Mouse (Mus musculus) midbrain, embryonic 10.5 days (tissue): ENCODE measurements around the gene Dagla. TPM values are rescaled to one million over a fixed set of nuclear protein-coding genes. Genes with fewer than 3 reads are reported as not detected.

ENCODE experiments used
- DNase-seq: peaks from one replicate; pipeline ENCODE4 v3.0.0-alpha.2; 2017; ENCODE audit warnings: low spot score
- H3K27ac ChIP-seq: fragments of 300-500 bp; sonication (generic); replicated peaks from 2 replicates; pipeline ENCODE4 v1.5.1; 2016; ENCODE audit warnings: mild to moderate bottlenecking
- H3K27me3 ChIP-seq: fragments of 300-500 bp; sonication (generic); 2 replicates; pipeline ENCODE4 v1.6.1; 2016; ENCODE audit warnings: low read depth, mild to moderate bottlenecking; ENCODE audit not compliant: poor library complexity, severe bottlenecking
- H3K36me3 ChIP-seq: fragments of 300-500 bp; sonication (generic); 2 replicates; pipeline ENCODE4 v1.6.1; 2016; ENCODE audit warnings: mild to moderate bottlenecking, moderate library complexity
- H3K4me1 ChIP-seq: fragments of 300-500 bp; sonication (generic); 2 replicates; pipeline ENCODE4 v1.6.1; 2016
- H3K4me3 ChIP-seq: fragments of 300-500 bp; sonication (generic); 2 replicates; pipeline ENCODE4 v1.5.1; 2016; ENCODE audit warnings: mild to moderate bottlenecking, moderate library complexity
- H3K9me3 ChIP-seq: fragments of 300-500 bp; sonication (generic); replicated peaks from 2 replicates; pipeline ENCODE4 v1.6.1; 2016; ENCODE audit warnings: mild to moderate bottlenecking
- WGBS: fragments of 180-500 bp; shearing (Covaris S2); methylation state at CpG from one replicate; pipeline ENCODE4 v1.1.7; 2016; 5-methylcytosine and 5-hydroxymethylcytosine counted together
- polyA plus RNA-seq: library from polyadenylated mRNA; unstranded; fragments of >200 nt; fragmentation: Nextera tagmentation; extraction: Ambion mirVana; gene quantifications from 2 replicates; pipeline ENCODE4 v1.2.1, GENCODE M21; 2016

Gene Dagla
- polyA plus RNA-seq, 1 experiment from 2014 or later: 1.8 TPM

- Histone ChIP-seq H3K27ac (peak overlapping the region; percentile 78), H3K27me3 (peaks cover 33% of the 10 kb centered on the region), H3K4me1 (peaks cover 36% of the 10 kb centered on the region), H3K36me3 (no peaks in the 10 kb centered on the region), H3K9me3 (no peaks in the 10 kb centered on the region), H3K4me3 (peak overlapping the region; percentile 14; the same call in 1 of the 2 replicates)
- DNase-seq: peak; percentile 40
- 40% methylated on average over 11 of the region's 11 CpGs for WGBS
These were observed 31.9 kb downstream of the Dagla start for GRCm38 (mm10) chr19:10272746-10273145.

DNA sequence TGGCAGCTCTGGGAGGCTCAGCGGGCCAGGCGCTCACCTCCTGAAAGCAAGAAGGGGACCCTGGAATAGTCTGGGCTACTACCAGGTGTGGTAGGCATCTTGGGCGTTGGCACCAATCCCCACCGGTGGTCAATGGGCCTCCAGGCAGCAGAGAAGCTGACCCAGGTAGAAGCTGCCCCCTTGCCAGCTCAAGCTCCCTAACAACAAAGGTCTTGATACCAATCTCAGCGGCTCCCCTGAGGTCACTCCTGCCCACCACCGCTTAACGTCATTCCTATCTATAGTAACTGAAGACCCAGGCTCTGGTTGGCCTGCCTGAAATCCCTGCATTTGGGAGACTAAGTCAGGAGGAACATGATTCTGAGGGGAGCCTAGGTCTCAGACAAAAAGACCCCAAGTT lies 33.1 kb downstream of the Dagla start:
- no peak overlapping the region for H3K4me3 ChIP-seq
- H3K36me3 ChIP-seq: no peaks in the 10 kb centered on the region
- H3K9me3 ChIP-seq: no peaks in the 10 kb centered on the region
- no peak overlapping the region for H3K27ac ChIP-seq
- peaks cover 32% of the 10 kb centered on the region for H3K27me3 ChIP-seq
- WGBS: 92% methylated on average over 7 of the region's 7 CpGs
- no peak for DNase-seq
- H3K4me1 ChIP-seq: peaks cover 34% of the 10 kb centered on the region

GRCm38 (mm10) chr19:10270356-10270755 lies 34.3 kb downstream of the Dagla start:
- WGBS: 82% methylated on average over 5 of the region's 5 CpGs
- Histone ChIP-seq H3K4me3 (no peak overlapping the region), H3K9me3 (no peaks in the 10 kb centered on the region), H3K36me3 (no peaks in the 10 kb centered on the region), H3K27me3 (peaks cover 20% of the 10 kb centered on the region), H3K27ac (no peak overlapping the region), H3K4me1 (peaks cover 36% of the 10 kb centered on the region)
- DNase-seq: no peak

GRCm38 (mm10) chr19:10268851-10269250 lies 35.8 kb downstream of the Dagla start:
- H3K9me3 ChIP-seq: no peaks in the 10 kb centered on the region
- no peak overlapping the region for H3K4me3 ChIP-seq
- peaks cover 37% of the 10 kb centered on the region for H3K4me1 ChIP-seq
- DNase-seq: no peak
- WGBS: 82% methylated on average over 15 of the region's 15 CpGs
- no peaks in the 10 kb centered on the region for H3K36me3 ChIP-seq
- H3K27me3 ChIP-seq: peaks cover 31% of the 10 kb centered on the region
- no peak overlapping the region for H3K27ac ChIP-seq

GRCm38 (mm10) chr19:10267953-10268352 lies 36.7 kb downstream of the Dagla start:
- Histone ChIP-seq H3K27me3 (peaks cover 40% of the 10 kb centered on the region), H3K27ac (no peak overlapping the region), H3K4me1 (peaks cover 37% of the 10 kb centered on the region), H3K36me3 (no peaks in the 10 kb centered on the region), H3K9me3 (no peaks in the 10 kb centered on the region), H3K4me3 (no peak overlapping the region)
- 89% methylated on average over 10 of the region's 10 CpGs for WGBS
- no peak for DNase-seq

DNA sequence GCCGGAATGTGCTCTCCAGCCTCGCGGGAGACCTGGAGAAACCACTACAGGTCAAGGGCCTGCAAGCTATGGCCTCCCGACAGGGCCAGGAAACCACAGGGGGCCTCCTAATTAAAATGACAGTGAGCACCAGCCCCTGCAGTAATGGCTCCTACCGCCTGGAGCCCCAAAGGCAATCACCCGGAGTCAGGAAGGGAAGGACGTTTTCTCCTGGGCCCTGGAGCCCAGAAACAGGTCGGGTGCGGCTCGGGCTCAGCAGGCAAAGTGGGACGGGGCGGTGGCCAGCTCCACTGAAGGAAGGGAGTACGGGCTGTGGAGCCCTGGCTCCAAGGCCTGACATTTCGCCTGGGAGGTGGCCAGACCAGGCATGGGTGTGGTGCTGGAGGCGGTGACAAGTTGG lies 37.6 kb downstream of the Dagla start:
- H3K27me3 ChIP-seq: peaks cover 45% of the 10 kb centered on the region
- peaks cover 31% of the 10 kb centered on the region for H3K4me1 ChIP-seq
- H3K27ac ChIP-seq: peak overlapping the region; percentile 55; the same call in 1 of the 2 replicates
- DNase-seq: peak; percentile 30
- WGBS: 18% methylated on average over 15 of the region's 15 CpGs
- no peaks in the 10 kb centered on the region for H3K9me3 ChIP-seq
- H3K36me3 ChIP-seq: no peaks in the 10 kb centered on the region
- H3K4me3 ChIP-seq: no peak overlapping the region

GRCm38 (mm10) chr19:10266196-10266850 lies 38.4 kb downstream of the Dagla start:
- Histone ChIP-seq H3K27me3 (peaks cover 43% of the 10 kb centered on the region), H3K36me3 (no peaks in the 10 kb centered on the region), H3K9me3 (no peaks in the 10 kb centered on the region), H3K4me3 (no peak overlapping the region), H3K4me1 (peaks cover 31% of the 10 kb centered on the region), H3K27ac (peak overlapping the region; percentile 55; the same call in 1 of the 2 replicates)
- DNase-seq: peak; percentile 75
- WGBS: 31% methylated on average over 14 of the region's 14 CpGs

DNA sequence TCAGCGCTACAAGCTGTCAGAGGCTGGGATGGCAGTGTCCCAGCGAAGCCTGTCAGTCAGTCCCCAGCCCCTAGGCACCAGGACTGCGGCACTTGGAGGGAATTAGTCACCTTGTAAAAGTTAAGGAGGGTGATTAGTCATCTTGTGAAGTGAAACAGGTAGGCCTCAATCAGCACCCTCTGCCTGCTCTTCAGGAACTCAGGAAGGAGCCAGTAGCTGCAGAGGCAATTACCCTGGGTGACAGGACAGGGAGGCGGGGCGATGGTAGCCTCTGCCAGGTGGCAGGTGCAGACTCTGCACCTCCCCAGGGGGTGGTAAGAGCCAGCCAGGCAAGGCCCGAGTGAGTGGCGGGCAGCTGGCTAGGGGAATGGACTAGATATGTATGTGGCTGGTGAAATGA lies 43.3 kb downstream of the Dagla start:
- Histone ChIP-seq H3K4me1 (peaks cover 31% of the 10 kb centered on the region), H3K27ac (no peak overlapping the region), H3K27me3 (peaks cover 32% of the 10 kb centered on the region), H3K9me3 (no peaks in the 10 kb centered on the region), H3K4me3 (no peak overlapping the region), H3K36me3 (no peaks in the 10 kb centered on the region)
- no peak for DNase-seq
- 74% methylated on average over 7 of the region's 7 CpGs for WGBS

DNA sequence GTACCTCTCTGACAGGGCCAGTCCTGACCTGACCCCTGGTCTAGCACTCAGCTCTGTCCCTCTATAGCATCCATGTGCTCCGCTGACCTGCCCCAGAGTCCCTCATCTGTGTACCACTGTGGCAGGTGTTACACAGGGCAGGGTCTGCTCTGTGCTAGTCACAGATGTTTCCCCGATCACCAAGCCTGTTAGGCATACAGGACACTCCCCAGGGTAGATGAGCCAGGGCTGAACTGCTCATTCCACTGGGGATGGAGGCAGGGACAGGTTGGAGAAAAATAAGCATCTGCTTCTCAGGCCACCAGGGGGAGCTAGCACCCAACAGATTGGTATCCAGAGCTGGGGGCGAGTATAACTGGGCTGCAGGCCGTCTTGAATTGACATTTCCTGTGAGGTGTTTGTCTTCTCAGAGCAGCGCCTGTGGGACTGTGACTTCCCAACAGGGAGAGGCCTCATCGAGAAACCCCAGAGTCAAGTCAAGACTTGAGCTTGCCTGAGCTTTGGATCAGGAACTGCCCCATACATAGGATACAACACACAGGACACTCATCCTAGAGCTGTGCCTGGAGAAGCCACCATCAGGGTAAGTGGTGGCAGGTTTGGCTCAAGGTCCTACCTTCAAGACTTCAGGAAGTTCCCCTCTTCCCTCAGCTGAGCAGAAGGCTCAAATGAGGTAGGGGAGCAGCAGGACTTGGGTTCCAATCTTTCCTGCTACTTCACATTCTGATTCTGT lies 46.2 kb downstream of the Dagla start:
- Histone ChIP-seq H3K27ac (no peak overlapping the region), H3K36me3 (no peaks in the 10 kb centered on the region), H3K9me3 (no peaks in the 10 kb centered on the region), H3K27me3 (0 out of 2 replicates have a peak, but pooled peaks cover 14% of the 10 kb centered on the region), H3K4me1 (peaks cover 18% of the 10 kb centered on the region), H3K4me3 (no peak overlapping the region)
- 26% methylated on average over 6 of the region's 6 CpGs for WGBS
- DNase-seq: peak; percentile 77

DNA sequence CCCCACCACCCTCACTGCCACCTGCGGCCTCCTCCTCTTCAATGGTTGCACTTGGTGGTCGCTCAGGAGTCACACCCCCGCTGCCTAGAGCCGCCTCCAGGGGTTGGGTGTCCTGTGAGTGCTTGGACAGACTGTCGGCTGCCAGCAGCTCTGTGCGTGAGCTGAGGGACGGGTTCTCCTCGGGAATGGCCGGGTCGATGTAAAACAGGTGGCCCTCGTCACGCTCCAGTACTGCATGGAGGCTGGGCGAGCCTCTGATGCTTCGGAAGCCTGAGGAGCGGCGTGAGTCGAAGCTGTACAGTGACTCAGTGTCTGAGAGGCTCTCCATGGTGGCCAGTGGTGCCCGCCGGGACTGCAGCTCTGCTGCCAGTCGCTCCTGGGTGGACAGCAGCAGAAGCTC lies 56.5 kb downstream of the Dagla start:
- Histone ChIP-seq H3K36me3 (peaks cover 2% of the 10 kb centered on the region; the same call in 1 of the 2 replicates), H3K9me3 (no peaks in the 10 kb centered on the region), H3K27me3 (peaks cover 25% of the 10 kb centered on the region; the same call in 1 of the 2 replicates), H3K27ac (no peak overlapping the region), H3K4me3 (no peak overlapping the region), H3K4me1 (peaks cover 26% of the 10 kb centered on the region)
- DNase-seq: no peak
- 62% methylated on average over 20 of the region's 20 CpGs for WGBS

- no peak for DNase-seq
- Histone ChIP-seq H3K27ac (peak overlapping the region; percentile 30; the same call in 1 of the 2 replicates), H3K4me1 (peaks cover 32% of the 10 kb centered on the region), H3K36me3 (peaks cover 2% of the 10 kb centered on the region; the same call in 1 of the 2 replicates), H3K27me3 (peaks cover 33% of the 10 kb centered on the region; the same call in 1 of the 2 replicates), H3K9me3 (no peaks in the 10 kb centered on the region), H3K4me3 (no peak overlapping the region)
- WGBS: 45% methylated on average over 6 of the region's 6 CpGs
These were observed 57.5 kb downstream of the Dagla start for GRCm38 (mm10) chr19:10247165-10247564.

- peak; percentile 52 for DNase-seq
- Histone ChIP-seq H3K9me3 (no peaks in the 10 kb centered on the region), H3K4me1 (peaks cover 50% of the 10 kb centered on the region), H3K36me3 (peaks cover 2% of the 10 kb centered on the region; the same call in 1 of the 2 replicates), H3K4me3 (no peak overlapping the region), H3K27me3 (peaks cover 48% of the 10 kb centered on the region), H3K27ac (no peak overlapping the region; the same call in 1 of the 2 replicates)
- 32% methylated on average over 3 of the region's 3 CpGs for WGBS
These were observed 60.5 kb downstream of the Dagla start for GRCm38 (mm10) chr19:10244183-10244582.

DNA sequence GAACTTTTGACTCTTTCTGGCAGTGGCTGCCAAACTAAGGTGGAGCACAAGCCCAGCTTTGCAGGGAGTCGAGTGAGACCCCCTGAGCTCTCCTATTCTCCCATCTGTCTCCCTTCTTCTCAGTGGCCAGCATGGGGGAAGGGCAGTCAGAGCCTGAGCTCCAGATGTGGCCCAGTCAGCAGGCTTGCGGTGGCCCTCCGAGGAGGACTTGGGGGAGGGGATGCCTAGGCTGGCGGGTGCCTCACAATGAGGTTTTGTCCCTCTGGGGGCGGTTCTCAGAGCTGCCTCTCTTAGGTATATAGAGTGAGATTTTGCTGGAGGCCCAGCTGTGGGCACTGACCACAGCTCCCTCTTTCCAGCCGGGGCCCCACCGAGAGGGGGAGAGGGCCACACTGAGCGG lies 61.8 kb downstream of the Dagla start:
- peak; percentile 45 for DNase-seq
- Histone ChIP-seq H3K27ac (peak overlapping the region; percentile 78), H3K4me3 (no peak overlapping the region; the same call in 1 of the 2 replicates), H3K4me1 (peaks cover 46% of the 10 kb centered on the region), H3K9me3 (no peaks in the 10 kb centered on the region), H3K36me3 (peaks cover 1% of the 10 kb centered on the region; the same call in 1 of the 2 replicates), H3K27me3 (peaks cover 55% of the 10 kb centered on the region)
- WGBS: 4% methylated on average over 8 of the region's 8 CpGs
